Mouse (Mus musculus) liver, embryonic 14.5 days (tissue): ENCODE data around the gene Ccdc159.

Experiments used
- CTCF ChIP-seq: IDR thresholded peaks from 2 replicates; pipeline ENCODE4 v1.5.1; 2016; ENCODE audit warnings: antibody characterized with exemption, low read depth, control low read depth
- EP300 ChIP-seq: IDR thresholded peaks from 2 replicates; pipeline ENCODE4 v1.6.1; 2016; ENCODE audit warnings: antibody characterized with exemption, low read depth

GRCm38 (mm10) chr9:21925506-21925905 is 1.8 kb upstream of the Ccdc159 start:
- TF ChIP-seq CTCF: no peak
- no peak for TF ChIP-seq EP300
